Comparison of ENCODE assay signal across 22 mouse cellular contexts in genomic region chr4:133611815-133612214, GRCm38 (mm10). TPM values are rescaled to one million over a fixed set of nuclear protein-coding genes. Genes with fewer than 3 reads are reported as not detected.
DNase-seq lines count a peak whose midpoint lies in the region; ATAC-seq and TF ChIP-seq lines count a peak whose summit lies in the region.
"Had no signal": no experiment of that assay in that cellular context is flagged by ENCODE, and none has a peak within 500 bp of the region (broad histone marks: within the 10 kb centered on the region; RNA-seq: fewer than 3 reads in every experiment).

No protein-coding gene starts in this region.

- TF ChIP-seq POLR2A in lung, adult 2 months (IDR thresholded peaks at IDR 0.05; ENCODE audit: borderline replicate concordance, extremely low read depth, low read depth, low read length) = no peak

- no peak overlapping the region for H3K4me2 ChIP-seq in heart, postnatal 0 days (ENCODE audit: low read depth, low read length)
- no peak overlapping the region for H3K4me2 ChIP-seq in lung, embryonic 14.5 days
- H3K4me2 ChIP-seq: embryonic facial prominence, embryonic 13.5 days; hindbrain, embryonic 15.5 days; liver, embryonic 15.5 days; midbrain, embryonic 11.5 days had no signal

- H3K27ac ChIP-seq in heart, postnatal 0 days (ENCODE audit: low read depth) = no peak overlapping the region
- H3K27ac ChIP-seq in lung, embryonic 14.5 days (ENCODE audit: low read depth) = no peak overlapping the region
- H3K27ac ChIP-seq: embryonic facial prominence, embryonic 13.5 days; hindbrain, embryonic 15.5 days; liver, embryonic 15.5 days had no signal

- H3K27me3 ChIP-seq in heart, postnatal 0 days (ENCODE audit: control insufficient read depth, insufficient read depth, low read length) = no peaks in the 10 kb centered on the region
- no peaks in the 10 kb centered on the region for H3K27me3 ChIP-seq in lung, embryonic 14.5 days (ENCODE audit: insufficient read depth, low read length)
- no peaks in the 10 kb centered on the region for H3K27me3 ChIP-seq in splenic B cell, adult 2 months (ENCODE audit: control insufficient read depth, insufficient read depth, low read length, poor library complexity, severe bottlenecking)
- H3K27me3 ChIP-seq: embryonic facial prominence, embryonic 13.5 days; hindbrain, embryonic 15.5 days; liver, embryonic 15.5 days had no signal

- TF ChIP-seq CTCF in heart, postnatal 0 days (IDR thresholded peaks at IDR 0.05; ENCODE audit: low read depth) = peak; percentile 17; the same call in 1 of the 2 replicates
- peak; percentile 50 for TF ChIP-seq CTCF in lung, embryonic 14.5 days (IDR thresholded peaks at IDR 0.05; ENCODE audit: low read depth)
- TF ChIP-seq CTCF in lung, adult 2 months (IDR thresholded peaks at IDR 0.05; ENCODE audit: insufficient read depth, low read length) = no peak

- H3K4me3 ChIP-seq in heart, postnatal 0 days (ENCODE audit: low read depth, low read length) = no peak overlapping the region
- no peak overlapping the region for H3K4me3 ChIP-seq in lung, embryonic 14.5 days (ENCODE audit: low read depth, low read length)
- no peak overlapping the region for H3K4me3 ChIP-seq in lung, adult 2 months (replicated peaks; ENCODE audit: extremely low read depth, low read depth, low read length)
- H3K4me3 ChIP-seq: embryonic facial prominence, embryonic 13.5 days; hindbrain, embryonic 15.5 days; liver, embryonic 15.5 days had no signal

- ATAC-seq in heart, postnatal 0 days (ENCODE audit: insufficient read depth, low read depth) = no peak
- no peak for ATAC-seq in lung, embryonic 14.5 days (ENCODE audit: insufficient read depth)

- no peak overlapping the region for H3K9ac ChIP-seq in heart, postnatal 0 days (replicated peaks; ENCODE audit: low read depth, low read length)
- H3K9ac ChIP-seq in lung, embryonic 14.5 days = no peak overlapping the region
- H3K9ac ChIP-seq: embryonic facial prominence, embryonic 13.5 days; hindbrain, embryonic 15.5 days; liver, embryonic 15.5 days had no signal

- no peak for TF ChIP-seq EP300 in heart, postnatal 0 days (IDR thresholded peaks at IDR 0.05; ENCODE audit: low read depth)

- no peaks in the 10 kb centered on the region for H3K9me3 ChIP-seq in heart, postnatal 0 days (replicated peaks; ENCODE audit: control insufficient read depth, low read length)
- peaks cover 6% of the 10 kb centered on the region; the same call in 1 of the 2 replicates for H3K9me3 ChIP-seq in lung, embryonic 14.5 days (ENCODE audit: low read depth, low read length)
- H3K9me3 ChIP-seq: embryonic facial prominence, embryonic 13.5 days; hindbrain, embryonic 15.5 days; liver, embryonic 15.5 days had no signal

- peaks cover 28% of the 10 kb centered on the region for H3K36me3 ChIP-seq in heart, postnatal 0 days (replicated peaks; ENCODE audit: control insufficient read depth, insufficient read depth, low read length)
- H3K36me3 ChIP-seq in lung, embryonic 14.5 days (ENCODE audit: insufficient read depth) = peaks cover 53% of the 10 kb centered on the region
- H3K36me3 ChIP-seq in splenic B cell, adult 2 months (ENCODE audit: control insufficient read depth, insufficient read depth, low read length, poor library complexity, severe bottlenecking) = peaks cover 39% of the 10 kb centered on the region

- no peak for DNase-seq in heart, postnatal 0 days (ENCODE audit: low spot score)
- no peak for DNase-seq in heart, postnatal 25 days (ENCODE audit: low spot score)
- no peak for DNase-seq in lung, embryonic 14.5 days
- DNase-seq in lung, adult 2 months = no peak
- DNase-seq in NIH3T3 (ENCODE audit: low read depth) = peak; percentile 20
- peak; percentile 45 for DNase-seq in splenic B cell, adult 2 months (ENCODE audit: low read depth, low spot score)
- no peak for DNase-seq in natural killer cell, adult 2 months (ENCODE audit: low spot score in 2 of 2)
- DNase-seq: adrenal gland, postnatal 14 days; cerebellum, adult 8-10 months; gastrocnemius, postnatal 10 days; heart, postnatal 10 days; kidney, adult 2 months; kidney, postnatal 36 days; thymus, adult 18-20 months had no signal

- WGBS in heart, postnatal 0 days = 99% methylated on average over 5 of the region's 5 CpGs
- 98% methylated on average over 5 of the region's 5 CpGs for WGBS in lung, embryonic 14.5 days
- WGBS in lung, adult 2 months = 96% methylated on average over 5 of the region's 5 CpGs

- no peaks in the 10 kb centered on the region for H3K4me1 ChIP-seq in heart, postnatal 0 days (ENCODE audit: control insufficient read depth, insufficient read depth)
- no peaks in the 10 kb centered on the region for H3K4me1 ChIP-seq in lung, embryonic 14.5 days (ENCODE audit: insufficient read depth)
- peaks cover 26% of the 10 kb centered on the region for H3K4me1 ChIP-seq in lung, adult 2 months (ENCODE audit: control insufficient read depth, insufficient read depth, low read length)
- H3K4me1 ChIP-seq: hindbrain, embryonic 15.5 days had no signal

- intact Hi-C loops in heart, postnatal 25 days (cut with DNase I) = no loop called here

RNA-seq across cellular contexts. Expression of gene Sfn, which starts 9.8 kb away (rescaled TPM):
- 2.6 and 6.8 TPM in 2 replicates for total RNA-seq in heart, postnatal 0 days (2014; rRNA removed; ENCODE audit: low replicate concordance)
- 0.18 and 0.37 TPM in 2 replicates for polyA plus RNA-seq in heart, postnatal 0 days (2015; fragmentation: Nextera tagmentation; extraction: Ambion mirVana)
- 1 to 10 TPM; 1.5 TPM for total RNA-seq in heart, postnatal 25 days (2021)
- polyA plus RNA-seq in lung, embryonic 14.5 days (2014; fragmentation: Nextera tagmentation; extraction: Ambion mirVana) = 10.4 and 10.6 TPM in 2 replicates
- polyA plus RNA-seq in lung, adult 2 months (2012; rRNA removed) = 13.0 and 107 TPM in 2 replicates

RNA-seq across cellular contexts. Expression of gene Gpn2, which starts 27.7 kb away (rescaled TPM):
- 8.9 and 17.2 TPM in 2 replicates for total RNA-seq in heart, postnatal 0 days (2014; rRNA removed; ENCODE audit: low replicate concordance)
- polyA plus RNA-seq in heart, postnatal 0 days (2015; fragmentation: Nextera tagmentation; extraction: Ambion mirVana) = 8.6 and 8.8 TPM in 2 replicates
- 1 to 10 TPM; 6.4 to 6.8 TPM for total RNA-seq in heart, postnatal 25 days (2021)
- 21.1 and 23.7 TPM in 2 replicates for polyA plus RNA-seq in lung, embryonic 14.5 days (2014; fragmentation: Nextera tagmentation; extraction: Ambion mirVana)
- 40.8 and 43.3 TPM in 2 replicates for polyA plus RNA-seq in lung, adult 2 months (2012; rRNA removed)

RNA-seq across cellular contexts. Expression of gene Gpatch3, which starts 37.3 kb away (rescaled TPM):
- 8.2 and 9.4 TPM in 2 replicates for total RNA-seq in heart, postnatal 0 days (2014; rRNA removed; ENCODE audit: low replicate concordance)
- 3.5 and 3.6 TPM in 2 replicates for polyA plus RNA-seq in heart, postnatal 0 days (2015; fragmentation: Nextera tagmentation; extraction: Ambion mirVana)
- 1 to 10 TPM; 4.7 to 5.3 TPM for total RNA-seq in heart, postnatal 25 days (2021)
- 8.0 and 8.7 TPM in 2 replicates for polyA plus RNA-seq in lung, embryonic 14.5 days (2014; fragmentation: Nextera tagmentation; extraction: Ambion mirVana)
- polyA plus RNA-seq in lung, adult 2 months (2012; rRNA removed) = 5.0 and 5.2 TPM in 2 replicates

RNA-seq across cellular contexts. Expression of gene Zdhhc18, which starts 38.1 kb away (rescaled TPM):
- 11.4 and 21.8 TPM in 2 replicates for total RNA-seq in heart, postnatal 0 days (2014; rRNA removed; ENCODE audit: low replicate concordance)
- 1.7 and 2.3 TPM in 2 replicates for polyA plus RNA-seq in heart, postnatal 0 days (2015; fragmentation: Nextera tagmentation; extraction: Ambion mirVana)
- 10 to 100 TPM; 18.7 to 20.1 TPM for total RNA-seq in heart, postnatal 25 days (2021)
- 5.5 and 9.9 TPM in 2 replicates for polyA plus RNA-seq in lung, embryonic 14.5 days (2014; fragmentation: Nextera tagmentation; extraction: Ambion mirVana)
- polyA plus RNA-seq in lung, adult 2 months (2012; rRNA removed) = 79.1 and 85.6 TPM in 2 replicates

RNA-seq across cellular contexts. Expression of gene Nr0b2, which starts 58.6 kb away (rescaled TPM):
- total RNA-seq in heart, postnatal 0 days (2014; rRNA removed; ENCODE audit: low replicate concordance) = 11.1 and 36.4 TPM in 2 replicates
- polyA plus RNA-seq in heart, postnatal 0 days (2015; fragmentation: Nextera tagmentation; extraction: Ambion mirVana) = 30.8 and 32.2 TPM in 2 replicates
- total RNA-seq in heart, postnatal 25 days (2021) = 10 to 100 TPM; 18.1 to 20.0 TPM
- polyA plus RNA-seq in lung, embryonic 14.5 days (2014; fragmentation: Nextera tagmentation; extraction: Ambion mirVana) = 0.39 TPM in 1 of 2 replicates, not detected in the other
- 0.36 and 0.54 TPM in 2 replicates for polyA plus RNA-seq in lung, adult 2 months (2012; rRNA removed)
- total RNA-seq: layer of hippocampus, postnatal 14 days; left cerebral cortex, postnatal 36 days; neutrophil, adult 5-6 weeks had no signal
- polyA plus RNA-seq: cortical plate, adult 2 months; embryonic facial prominence, embryonic 13.5 days; hindbrain, embryonic 15.5 days; midbrain, embryonic 11.5 days had no signal

Comparison
In these comparisons a context has a peak if more than half of its experiments do, and no peak if none do; other contexts are left out.
1. DNase-seq: peak in NIH3T3 (single experiment) and splenic B cell, adult 2 months (single experiment); none in heart, postnatal 0 days (single experiment), heart, postnatal 25 days (single experiment), lung, embryonic 14.5 days (single experiment), lung, adult 2 months (single experiment) and natural killer cell, adult 2 months (0 of 2).